Mouse (Mus musculus): ENCODE results near the gene 5830473C10Rik.

5830473C10Rik gene

GRCm38 (mm10) chr5:90560743-90561142, at the start of gene 5830473C10Rik:
5830473C10Rik (plus strand) TSS chr5:90561107.
- ATAC-seq (ENCODE audit: insufficient number of reproducible peaks, low FRiP score, low TSS enrichment) = no peak

- ATAC-seq (ENCODE audit: insufficient number of reproducible peaks, low FRiP score, low TSS enrichment) = no peak
Measured at GRCm38 (mm10) chr5:90512288-90512955, 48.5 kb upstream of the 5830473C10Rik start.

GRCm38 (mm10) chr5:90515561-90515960, 45.3 kb upstream of the 5830473C10Rik start:
- ATAC-seq (ENCODE audit: insufficient number of reproducible peaks, low FRiP score, low TSS enrichment) = no peak

DNA sequence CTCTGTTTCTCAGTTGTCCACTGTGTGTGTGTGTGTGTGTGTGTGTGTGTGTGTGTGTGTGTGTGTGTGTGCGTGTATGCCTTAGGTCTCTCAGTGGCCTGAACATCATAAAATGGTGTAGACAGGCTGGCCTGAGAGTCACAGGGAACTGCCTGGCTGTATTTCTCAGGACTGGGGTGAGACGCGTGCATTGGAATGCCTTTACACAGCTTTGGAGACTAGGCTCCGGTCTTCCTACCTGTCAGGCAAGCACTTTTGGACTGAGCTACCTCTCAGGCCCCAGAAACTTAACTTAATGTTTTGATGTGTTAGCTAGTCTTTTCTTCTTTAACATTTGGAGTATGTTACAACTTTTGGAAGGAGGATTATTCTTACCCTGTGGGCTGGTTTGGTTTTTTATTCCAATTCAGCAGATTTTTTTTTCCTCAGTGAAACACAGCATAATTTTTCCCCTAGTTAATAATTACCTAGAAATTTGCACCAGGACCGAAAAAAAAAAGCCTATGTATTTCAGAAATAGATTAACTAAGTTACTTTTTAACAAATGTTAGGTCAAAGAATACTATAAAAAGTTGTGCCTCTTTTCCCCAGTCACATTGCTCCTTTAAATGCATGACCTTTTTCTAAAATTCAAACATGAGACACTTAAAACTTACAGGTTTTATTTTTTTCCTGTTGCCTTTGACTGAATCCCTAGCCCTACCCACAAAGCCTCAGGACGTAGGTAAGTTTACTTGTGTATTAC, 42.4 kb upstream of the 5830473C10Rik start, which contains the start of gene Afm:
Gene Afm (plus strand): TSS at position 577 of the 745 bp plus-strand sequence.
- no peak for ATAC-seq (ENCODE audit: insufficient number of reproducible peaks, low FRiP score, low TSS enrichment)

DNA sequence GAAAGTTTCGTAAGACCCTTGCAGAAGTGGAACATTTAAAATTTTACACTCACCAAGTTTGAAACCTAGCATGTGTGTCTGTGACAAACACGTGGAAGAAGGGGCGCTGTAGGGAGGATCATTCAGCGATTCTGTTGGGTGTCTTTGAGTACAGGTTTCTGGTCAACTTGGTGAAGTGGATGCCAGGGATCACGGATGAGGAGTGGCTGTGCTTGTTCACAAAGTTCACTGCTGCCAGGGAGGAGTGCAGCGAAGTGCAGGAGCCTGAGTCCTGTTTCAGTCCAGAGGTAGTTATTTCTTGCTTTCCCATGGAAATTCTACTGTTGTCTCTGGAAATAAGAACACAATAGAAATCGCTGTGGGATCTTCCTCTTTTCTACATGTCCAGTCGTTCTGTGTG, 9.7 kb upstream of the 5830473C10Rik start:
- ATAC-seq (ENCODE audit: insufficient number of reproducible peaks, low FRiP score, low TSS enrichment) = no peak

DNA sequence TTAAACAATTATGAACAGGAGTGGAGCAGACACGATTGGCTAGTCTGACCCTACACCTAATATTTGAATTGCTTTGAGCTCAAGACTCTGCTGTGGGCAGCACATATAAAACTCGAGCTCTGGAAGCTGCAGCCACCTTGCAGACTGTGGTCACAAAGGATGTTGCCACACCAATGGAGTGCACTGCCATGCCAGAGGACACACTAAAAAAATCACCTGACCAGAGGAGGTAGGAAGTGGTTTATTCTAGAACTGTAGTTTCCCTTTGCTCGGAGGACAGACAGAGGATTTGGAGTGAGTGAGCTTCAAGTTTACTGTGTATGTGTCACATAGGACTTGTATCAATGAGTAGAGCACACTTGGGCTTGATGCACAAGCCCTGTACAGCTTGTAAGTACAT, 4.9 kb upstream of the 5830473C10Rik start:
- no peak for ATAC-seq (ENCODE audit: insufficient number of reproducible peaks, low FRiP score, low TSS enrichment)

DNA sequence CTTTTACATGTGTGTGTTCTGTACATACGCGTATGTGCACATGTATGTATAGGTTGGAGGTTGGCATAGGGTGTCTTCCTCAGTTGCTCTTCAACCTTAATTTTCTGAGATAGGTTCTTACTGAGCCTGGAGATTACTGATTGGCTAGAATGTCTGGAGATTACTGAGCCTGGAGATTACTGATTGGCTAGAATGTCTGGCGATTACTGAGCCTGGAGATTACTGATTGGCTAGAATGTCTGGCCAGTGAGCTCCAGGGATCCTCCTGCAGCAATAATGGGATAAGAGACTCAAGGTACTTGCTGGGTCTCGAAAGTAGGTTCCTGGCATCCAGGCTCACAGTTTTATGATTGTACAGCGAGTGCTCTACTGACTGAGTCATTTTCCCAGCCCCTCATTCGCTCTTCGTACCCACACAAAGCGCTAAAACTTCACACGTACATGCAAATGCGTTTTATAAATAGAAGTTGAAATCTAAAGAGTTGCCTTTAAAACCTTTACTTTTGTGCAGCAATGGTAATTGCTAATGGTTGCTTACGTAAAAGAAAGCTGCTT, 891 bp downstream of the 5830473C10Rik start:
- ATAC-seq (ENCODE audit: insufficient number of reproducible peaks, low FRiP score, low TSS enrichment) = no peak

DNA sequence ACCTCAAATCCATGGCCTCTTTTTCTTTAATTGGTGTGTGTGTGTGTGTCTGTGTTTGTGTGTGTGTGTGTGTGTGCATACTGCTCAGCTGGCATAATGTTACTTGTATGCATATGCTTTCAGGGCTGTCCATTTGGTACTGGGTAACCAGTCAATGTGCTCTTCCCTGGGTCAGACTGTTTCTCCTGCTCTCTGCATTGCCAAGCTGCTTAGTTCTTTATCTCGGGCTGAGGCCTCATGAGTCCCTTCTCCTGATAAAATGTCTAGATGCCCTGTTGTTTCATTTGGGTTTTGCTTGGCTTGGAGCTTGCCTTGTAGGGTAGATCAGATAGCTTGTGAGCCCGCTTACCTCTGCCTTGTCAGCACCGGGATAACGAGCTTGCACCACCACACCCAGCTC, 2.0 kb downstream of the 5830473C10Rik start:
- no peak for ATAC-seq (ENCODE audit: insufficient number of reproducible peaks, low FRiP score, low TSS enrichment)

- ATAC-seq (ENCODE audit: insufficient number of reproducible peaks, low FRiP score, low TSS enrichment) = no peak
Measured at GRCm38 (mm10) chr5:90564161-90564560, 3.3 kb downstream of the 5830473C10Rik start.

GRCm38 (mm10) chr5:90565205-90565604, 4.3 kb downstream of the 5830473C10Rik start:
- no peak for ATAC-seq (ENCODE audit: insufficient number of reproducible peaks, low FRiP score, low TSS enrichment)

GRCm38 (mm10) chr5:90567788-90568187, 6.9 kb downstream of the 5830473C10Rik start:
- no peak for ATAC-seq (ENCODE audit: insufficient number of reproducible peaks, low FRiP score, low TSS enrichment)

DNA sequence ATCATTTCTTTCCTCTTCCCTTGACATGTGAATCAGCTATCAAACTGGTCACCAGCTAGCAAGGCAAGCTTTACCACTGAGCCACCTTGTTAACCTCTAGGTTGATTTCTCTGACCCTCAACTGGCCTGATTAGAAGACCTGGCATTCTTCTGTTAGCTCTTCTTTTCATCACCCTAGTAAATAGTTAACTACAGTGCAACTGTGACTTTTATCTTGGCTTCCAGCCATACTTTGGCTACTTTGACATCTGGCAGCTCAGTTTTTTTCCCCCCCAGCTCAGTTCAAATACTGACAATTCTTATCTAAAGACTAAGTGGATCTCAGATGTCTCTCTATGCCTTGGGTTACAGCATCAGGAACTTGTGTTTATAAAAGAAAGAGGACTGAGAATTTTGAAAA, 7.4 kb downstream of the 5830473C10Rik start:
- no peak for ATAC-seq (ENCODE audit: insufficient number of reproducible peaks, low FRiP score, low TSS enrichment)

DNA sequence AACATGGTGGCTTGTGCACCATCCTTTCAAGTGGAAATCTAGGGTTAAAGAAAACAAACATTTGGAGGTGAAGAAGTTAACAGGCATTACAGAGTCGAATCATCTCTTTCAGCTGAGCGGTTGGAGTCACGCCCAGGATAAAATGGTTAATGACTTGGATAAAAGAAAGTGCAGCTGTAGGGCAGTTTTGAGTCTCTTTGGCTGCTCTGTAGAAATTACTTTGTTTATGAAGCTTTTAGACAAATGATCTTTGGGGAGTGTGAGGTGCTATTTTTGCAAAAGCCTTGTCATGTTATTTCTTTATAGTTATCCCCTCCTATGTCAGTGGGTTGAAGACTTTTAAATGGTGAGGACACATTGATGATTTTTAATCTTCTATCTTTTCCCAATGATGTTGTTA, 10.3 kb downstream of the 5830473C10Rik start:
- ATAC-seq (ENCODE audit: insufficient number of reproducible peaks, low FRiP score, low TSS enrichment) = no peak

DNA sequence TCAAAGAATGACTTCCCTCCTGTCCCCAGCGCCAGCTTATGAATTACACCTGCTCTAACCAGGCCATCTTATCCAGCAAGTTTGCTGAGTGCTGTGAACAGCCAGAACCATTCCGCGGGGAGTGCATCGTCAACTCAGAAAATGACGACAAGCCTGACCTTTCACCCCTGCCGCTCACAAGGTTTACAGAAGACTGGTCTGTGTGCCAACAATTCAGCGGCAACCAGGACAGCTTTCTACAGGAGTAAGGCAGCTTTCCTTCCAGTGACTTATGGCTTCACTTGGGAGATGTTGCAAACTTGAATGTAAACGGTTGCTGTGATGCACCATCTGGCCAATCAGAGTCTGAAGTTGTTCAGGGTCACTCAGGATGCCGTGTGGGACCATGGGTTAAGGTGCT, 16.8 kb downstream of the 5830473C10Rik start:
- no peak for ATAC-seq (ENCODE audit: insufficient number of reproducible peaks, low FRiP score, low TSS enrichment)

DNA sequence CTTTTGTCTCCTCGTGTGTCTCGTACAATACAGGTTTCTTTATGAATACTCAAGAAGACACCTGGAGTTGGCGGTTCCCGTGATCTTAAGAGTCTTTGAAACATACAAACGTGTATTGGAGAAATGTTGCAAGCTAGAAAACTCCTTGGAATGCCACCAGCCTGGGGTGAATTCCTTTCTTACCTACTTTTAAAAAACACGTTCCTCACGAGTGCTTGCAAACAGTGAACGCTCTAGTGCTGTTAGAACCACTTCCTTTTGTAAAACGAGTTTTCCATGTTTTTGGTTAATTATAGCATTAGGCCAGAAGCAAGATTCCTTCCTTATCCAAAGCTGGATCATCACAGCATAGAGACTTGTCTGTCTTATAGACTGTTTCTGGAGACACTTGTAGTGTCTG, 18.6 kb downstream of the 5830473C10Rik start:
- ATAC-seq (ENCODE audit: insufficient number of reproducible peaks, low FRiP score, low TSS enrichment) = no peak

DNA sequence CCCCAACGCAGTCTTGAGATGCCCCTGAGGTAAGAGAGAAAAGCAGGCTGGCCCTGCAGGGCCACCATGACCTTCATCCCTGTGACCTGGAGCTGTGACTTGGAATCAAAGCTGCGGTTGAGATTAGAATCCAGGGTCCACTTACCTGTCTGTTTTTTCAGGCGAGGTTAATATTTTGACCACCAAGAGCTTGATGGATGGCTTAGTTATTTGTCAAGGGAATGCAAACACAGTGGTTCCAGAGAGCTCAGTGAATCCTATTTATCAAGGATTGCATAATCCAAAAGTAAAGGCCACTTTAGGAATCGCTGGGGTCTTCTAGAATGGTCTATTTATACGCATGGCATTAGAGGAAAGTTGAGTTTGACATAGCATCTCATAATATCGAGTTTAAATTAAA, 21.3 kb downstream of the 5830473C10Rik start:
- ATAC-seq (ENCODE audit: insufficient number of reproducible peaks, low FRiP score, low TSS enrichment) = no peak

GRCm38 (mm10) chr5:90584799-90585198, 23.9 kb downstream of the 5830473C10Rik start:
- no peak for ATAC-seq (ENCODE audit: insufficient number of reproducible peaks, low FRiP score, low TSS enrichment)

- ATAC-seq (ENCODE audit: insufficient number of reproducible peaks, low FRiP score, low TSS enrichment) = no peak
Measured at GRCm38 (mm10) chr5:90586511-90586910, 25.6 kb downstream of the 5830473C10Rik start.

DNA sequence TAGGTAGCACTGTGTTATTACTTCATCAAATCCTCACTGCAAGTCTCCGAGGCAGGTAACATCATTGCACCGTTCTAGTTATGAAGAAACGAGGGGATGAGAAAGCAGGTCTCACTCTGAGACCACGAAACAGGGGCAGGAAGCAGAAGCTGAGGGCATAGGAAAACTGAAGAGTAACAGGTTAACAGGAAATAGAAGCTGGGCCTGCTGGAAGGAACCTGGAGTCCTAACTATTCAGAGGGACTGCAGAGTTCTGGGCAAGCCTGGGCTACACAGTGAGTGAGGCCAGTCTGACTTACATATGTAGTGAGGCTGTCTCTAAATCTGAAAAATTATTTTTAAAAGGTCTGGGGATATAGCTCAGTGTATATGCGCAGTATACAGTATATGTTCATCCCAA, 27.2 kb downstream of the 5830473C10Rik start:
- ATAC-seq (ENCODE audit: insufficient number of reproducible peaks, low FRiP score, low TSS enrichment) = no peak

DNA sequence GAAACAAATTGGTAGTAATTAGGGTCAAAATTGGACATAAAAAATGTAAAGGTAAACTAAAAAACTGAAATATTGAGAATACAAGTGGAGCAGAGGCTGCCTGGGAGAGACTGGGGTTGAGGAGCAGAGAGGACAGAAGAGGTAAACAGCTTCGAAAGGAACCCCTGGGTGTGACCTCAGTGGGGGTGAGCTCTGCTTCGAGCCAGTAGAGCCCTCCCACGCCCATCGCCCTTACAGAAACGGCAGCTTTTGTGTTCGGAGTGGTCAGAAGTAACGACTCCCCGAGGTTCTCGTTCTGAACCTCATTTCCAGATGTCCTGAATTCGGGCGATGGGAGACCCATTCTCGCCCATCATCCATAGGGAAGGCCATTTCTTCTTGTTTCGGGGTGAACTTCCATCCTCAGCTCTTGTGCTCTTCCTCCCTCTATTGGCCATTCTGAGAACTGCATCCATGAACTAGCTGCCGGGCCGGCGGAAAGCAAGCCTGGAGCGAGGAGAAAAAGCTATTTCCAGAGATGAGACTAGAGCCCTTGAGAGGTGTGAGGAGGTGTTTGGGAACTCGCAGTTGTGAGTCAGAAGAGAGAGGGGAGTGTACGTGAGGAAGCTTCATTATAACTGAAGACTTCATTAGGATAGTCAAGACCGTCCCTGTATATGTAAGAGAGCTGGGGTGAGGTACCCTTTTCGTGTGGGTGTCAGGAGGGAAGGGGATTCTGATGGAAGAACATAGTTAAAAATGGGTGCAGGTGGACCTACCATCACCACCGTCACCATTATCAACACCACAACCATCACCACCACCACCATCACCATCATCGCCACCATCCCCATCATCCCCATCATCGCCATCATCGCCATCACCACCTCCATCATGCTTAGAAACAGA, 28.0 kb downstream of the 5830473C10Rik start:
- peak; percentile 80 for ATAC-seq (ENCODE audit: insufficient number of reproducible peaks, low FRiP score, low TSS enrichment)

DNA sequence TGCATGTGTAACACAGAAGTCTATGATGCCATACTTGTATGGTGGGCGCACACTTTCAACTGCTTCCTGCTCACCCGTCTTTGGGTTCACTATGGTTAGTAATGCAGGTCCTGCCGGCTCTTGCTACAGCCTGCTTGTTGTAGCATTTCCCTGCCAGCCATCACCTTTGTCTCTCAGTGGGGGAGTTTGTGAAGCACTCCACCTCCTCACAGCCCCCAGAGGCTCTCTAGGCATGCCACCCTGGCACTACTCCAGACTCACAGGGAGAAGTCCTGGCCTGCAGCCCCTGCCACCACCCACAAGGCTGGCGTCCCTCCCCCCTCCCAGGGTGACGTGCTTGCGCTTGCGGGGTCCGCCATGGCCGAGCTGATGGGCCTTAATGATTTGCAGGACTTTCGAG, 29.8 kb downstream of the 5830473C10Rik start:
- no peak for ATAC-seq (ENCODE audit: insufficient number of reproducible peaks, low FRiP score, low TSS enrichment)
